Mouse (Mus musculus): Measurements from ENCODE around the gene Sema4g.

GRCm38 (mm10) chr19:44991031-44991430 is 2.1 kb downstream of the Sema4g start:
- TF ChIP-seq CTCF (IDR thresholded peaks at IDR 0.05; ENCODE audit: low read depth) (no peak), EP300 (IDR thresholded peaks at IDR 0.05; ENCODE audit: low read depth) (no peak)
